9 mouse cellular contexts compared by ENCODE assay signal in genomic region chr7:27354144-27354543, GRCm38 (mm10). TPM values are rescaled to one million over a fixed set of nuclear protein-coding genes. Genes with fewer than 3 reads are reported as not detected.
DNase-seq lines count a peak whose midpoint lies in the region; ATAC-seq and TF ChIP-seq lines count a peak whose summit lies in the region.
"Had no signal": no experiment of that assay in that cellular context is flagged by ENCODE, and none has a peak within 500 bp of the region (broad histone marks: within the 10 kb centered on the region; RNA-seq: fewer than 3 reads in every experiment).

No protein-coding gene starts in this region.

- H3K4me1 ChIP-seq in heart, embryonic 11.5 days (ENCODE audit: control insufficient read depth, insufficient read depth, low read length), result 0 out of 2 replicates have a peak, but pooled peaks cover 2% of the 10 kb centered on the region
- peaks cover 28% of the 10 kb centered on the region for H3K4me1 ChIP-seq in neural tube, embryonic 15.5 days
- peaks cover 24% of the 10 kb centered on the region for H3K4me1 ChIP-seq in thymus, adult 2 months (replicated peaks; ENCODE audit: control insufficient read depth, insufficient read depth, low read length)

- no peak for TF ChIP-seq CTCF in thymus, adult 2 months (IDR thresholded peaks at IDR 0.05; ENCODE audit: borderline replicate concordance, control insufficient read depth, extremely low read depth, insufficient read depth, low read length, poor library complexity)

- peak overlapping the region; percentile 56; the same call in 1 of the 2 replicates for H3K4me3 ChIP-seq in heart, embryonic 11.5 days (ENCODE audit: low read depth, low read length)
- H3K4me3 ChIP-seq in neural tube, embryonic 15.5 days (replicated peaks), result peak overlapping the region; percentile 75
- H3K4me3 ChIP-seq in thymus, adult 2 months (ENCODE audit: control insufficient read depth, insufficient read depth, low read length), result no peak overlapping the region

- no peak overlapping the region for H3K27ac ChIP-seq in heart, embryonic 11.5 days (ENCODE audit: low read depth, low read length)
- H3K27ac ChIP-seq in neural tube, embryonic 15.5 days (replicated peaks), result no peak overlapping the region
- no peak overlapping the region for H3K27ac ChIP-seq in thymus, adult 2 months (ENCODE audit: control insufficient read depth, insufficient read depth, low read length)

- TF ChIP-seq POLR2A in thymus, adult 2 months (IDR thresholded peaks at IDR 0.05; ENCODE audit: control insufficient read depth, extremely low read depth, insufficient read depth, low read length, poor library complexity), result no peak

- ATAC-seq in heart, embryonic 11.5 days (replicated peaks; ENCODE audit: insufficient number of reproducible peaks, low FRiP score, low TSS enrichment), result no peak
- peak; percentile 14; the same call in 1 of the 2 replicates for ATAC-seq in neural tube, embryonic 15.5 days (ENCODE audit: low FRiP score)

- no peak overlapping the region for H3K9ac ChIP-seq in heart, embryonic 11.5 days (ENCODE audit: low read depth, low read length)
- no peak overlapping the region for H3K9ac ChIP-seq in neural tube, embryonic 15.5 days (replicated peaks)

- no peaks in the 10 kb centered on the region for H3K9me3 ChIP-seq in heart, embryonic 11.5 days (replicated peaks; ENCODE audit: control insufficient read depth, low read length)
- H3K9me3 ChIP-seq in neural tube, embryonic 15.5 days (replicated peaks), result no peaks in the 10 kb centered on the region

- WGBS in heart, embryonic 11.5 days (ENCODE audit: insufficient replicate concordance), result 27% methylated on average over 6 of the region's 6 CpGs
- WGBS in neural tube, embryonic 15.5 days, result 26% methylated on average over 6 of the region's 6 CpGs
- WGBS in thymus, adult 2 months, result 84% methylated on average over 6 of the region's 6 CpGs

- peak overlapping the region; percentile 80 for H3K4me2 ChIP-seq in heart, embryonic 11.5 days
- H3K4me2 ChIP-seq in neural tube, embryonic 15.5 days, result peak overlapping the region; percentile 80

- peaks cover 3% of the 10 kb centered on the region for H3K36me3 ChIP-seq in heart, embryonic 11.5 days (ENCODE audit: control insufficient read depth, insufficient read depth, low read length)
- H3K36me3 ChIP-seq in neural tube, embryonic 15.5 days, result peaks cover 10% of the 10 kb centered on the region
- peaks cover 5% of the 10 kb centered on the region; the same call in 1 of the 2 replicates for H3K36me3 ChIP-seq in thymus, adult 2 months (ENCODE audit: control insufficient read depth, insufficient read depth, low read length)

- peak; percentile 30 for DNase-seq in thymus, postnatal 0 days (ENCODE audit: low spot score)
- DNase-seq in thymus, adult 18-20 months, result no peak
- DNase-seq in kidney, postnatal 25 days, result peak; percentile 57 to 63
- DNase-seq in adrenal gland, postnatal 36 days, result no peak
- no peak for DNase-seq in layer of hippocampus, adult 9-10 months (ENCODE audit: low spot score)
- no peak for DNase-seq in thymus, adult 2 months

- H3K27me3 ChIP-seq in heart, embryonic 11.5 days (ENCODE audit: control insufficient read depth, insufficient read depth, low read length), result no peaks in the 10 kb centered on the region
- peaks cover 26% of the 10 kb centered on the region for H3K27me3 ChIP-seq in neural tube, embryonic 15.5 days (replicated peaks)
- H3K27me3 ChIP-seq in thymus, adult 2 months (ENCODE audit: control insufficient read depth, insufficient read depth, low read length), result no peaks in the 10 kb centered on the region

RNA-seq across cellular contexts. Expression of gene Shkbp1, which starts 1.7 kb away (rescaled TPM):
- 45.1 and 46.3 TPM in 2 replicates for polyA plus RNA-seq in thymus, postnatal 0 days (2015; fragmentation: Nextera tagmentation; extraction: Ambion mirVana)
- polyA plus RNA-seq in heart, embryonic 11.5 days (2014; fragmentation: Nextera tagmentation; extraction: Ambion mirVana), result 33.3 and 34.1 TPM in 2 replicates
- 28.9 and 33.4 TPM in 2 replicates for polyA plus RNA-seq in neural tube, embryonic 15.5 days (2015; fragmentation: Nextera tagmentation; extraction: Ambion mirVana)
- 10 to 100 TPM; 22.3 TPM for total RNA-seq in adrenal gland, postnatal 36 days (2021)
- 203 and 206 TPM in 2 replicates for polyA plus RNA-seq in thymus, adult 2 months (2012; rRNA removed)

RNA-seq across cellular contexts. Expression of gene Gm20479, which starts 3.1 kb away (rescaled TPM):
- 0.44 TPM in 1 of 2 replicates, not detected in the other for polyA plus RNA-seq in thymus, postnatal 0 days (2015; fragmentation: Nextera tagmentation; extraction: Ambion mirVana)
- polyA plus RNA-seq in heart, embryonic 11.5 days (2014; fragmentation: Nextera tagmentation; extraction: Ambion mirVana), result 1.6 and 2.1 TPM in 2 replicates
- polyA plus RNA-seq in neural tube, embryonic 15.5 days (2015; fragmentation: Nextera tagmentation; extraction: Ambion mirVana), result not detected in 2 replicates
- 1 to 10 TPM in 1 of 2 experiments, not detected in 1; 6.1 TPM for total RNA-seq in adrenal gland, postnatal 36 days (2021)
- not detected in 2 replicates for polyA plus RNA-seq in thymus, adult 2 months (2012; rRNA removed)
- polyA plus RNA-seq: cerebellum, adult 2 months had no signal

RNA-seq across cellular contexts. Expression of gene Ltbp4, which starts 16.7 kb away (rescaled TPM):
- 3.6 and 5.6 TPM in 2 replicates for polyA plus RNA-seq in thymus, postnatal 0 days (2015; fragmentation: Nextera tagmentation; extraction: Ambion mirVana)
- polyA plus RNA-seq in heart, embryonic 11.5 days (2014; fragmentation: Nextera tagmentation; extraction: Ambion mirVana), result 28.9 and 31.5 TPM in 2 replicates
- 10.7 and 17.8 TPM in 2 replicates for polyA plus RNA-seq in neural tube, embryonic 15.5 days (2015; fragmentation: Nextera tagmentation; extraction: Ambion mirVana)
- total RNA-seq in adrenal gland, postnatal 36 days (2021), result 10 to 100 TPM; 77.8 to 94.6 TPM
- 48.3 and 77.5 TPM in 2 replicates for polyA plus RNA-seq in thymus, adult 2 months (2012; rRNA removed)

Comparison
In these comparisons a context has a peak if more than half of its experiments do, and no peak if none do; other contexts are left out.
1. DNase-seq: peak in thymus, postnatal 0 days (single experiment) and kidney, postnatal 25 days (2 of 2); none in thymus, adult 18-20 months (0 of 2), adrenal gland, postnatal 36 days (0 of 2), layer of hippocampus, adult 9-10 months (single experiment) and thymus, adult 2 months (single experiment).